Mouse (Mus musculus): ENCODE data around the gene Copa. TPM values are rescaled to one million over a fixed set of nuclear protein-coding genes. Genes with fewer than 3 reads are reported as not detected.

Gene Copa
- total and polyA plus RNA-seq, 3 experiments: 81.2 to 118 (median 92.3) TPM

DNA sequence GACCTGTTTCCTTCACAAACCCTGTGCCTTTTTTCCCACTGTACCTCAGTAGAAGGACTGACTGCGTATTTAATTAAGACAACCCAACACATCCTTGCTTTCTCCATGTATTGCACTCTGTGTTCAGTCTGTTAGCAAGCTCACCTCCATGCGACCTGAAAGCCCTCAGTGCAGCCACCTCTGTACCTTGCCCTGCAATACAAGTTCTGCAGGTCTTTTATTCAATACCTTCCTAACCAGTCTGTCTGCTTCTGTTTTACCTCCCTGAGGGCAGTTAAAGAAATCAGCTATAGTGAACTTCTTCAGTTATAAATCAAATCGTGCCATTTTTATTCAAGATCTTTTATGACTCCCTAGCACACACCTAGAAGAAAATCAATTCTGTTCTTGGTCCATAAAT, 59.2 kb downstream of the Copa start:
- Histone ChIP-seq H3K27me3 (ENCODE audit: control insufficient read depth in 1 of 2, insufficient read depth in 2 of 2, low read length in 2 of 2) (no peaks in the 10 kb centered on the region), H3K4me3 (ENCODE audit: control insufficient read depth in 1 of 2, insufficient read depth in 1 of 2, low read depth in 2 of 2, low read length in 2 of 2) (no peak overlapping the region), H3K36me3 (ENCODE audit: control insufficient read depth in 1 of 2, insufficient read depth in 2 of 2, low read length in 2 of 2) (peaks cover 0 to 2% of the 10 kb centered on the region in 2 experiments; a peak in 1 of 4 replicates), H3K4me1 (ENCODE audit: control insufficient read depth in 1 of 2, insufficient read depth in 2 of 2, low read length in 2 of 2) (no peaks in the 10 kb centered on the region), H3K9ac (ENCODE audit: control insufficient read depth, low read depth, low read length, poor library complexity, severe bottlenecking) (no peak overlapping the region), H3K79me2 (ENCODE audit: control insufficient read depth, insufficient read depth, low read length, poor library complexity) (no peaks in the 10 kb centered on the region), H3K9me3 (replicated peaks; ENCODE audit: insufficient read depth, low read length) (no peaks in the 10 kb centered on the region), H3K27ac (ENCODE audit: control insufficient read depth, low read depth, low read length) (no peak overlapping the region)
- TF ChIP-seq ELF1 (IDR thresholded peaks at IDR 0.05; ENCODE audit: low read depth, low read length) (no peak), USF2 (IDR thresholded peaks at IDR 0.05; ENCODE audit: borderline replicate concordance in 1 of 2, insufficient read depth in 1 of 2, low read depth in 1 of 2, low read length in 2 of 2) (no peak), HCFC1 (IDR thresholded peaks at IDR 0.05; ENCODE audit: low read depth, low read length) (no peak), TAL1 (IDR thresholded peaks at IDR 0.05; ENCODE audit: low read length) (no peak), CHD2 (IDR thresholded peaks at IDR 0.05; ENCODE audit: low read length) (no peak), MXI1 (IDR thresholded peaks at IDR 0.05; ENCODE audit: low read depth, low read length) (no peak), ZMIZ1 (IDR thresholded peaks at IDR 0.05; ENCODE audit: low read depth, low read length) (no peak), ZC3H11A (IDR thresholded peaks at IDR 0.05; ENCODE audit: low read depth, low read length) (no peak), POLR2AphosphoS2 (IDR thresholded peaks at IDR 0.05; ENCODE audit: low read length) (no peak), JUND (IDR thresholded peaks at IDR 0.05; ENCODE audit: low read depth, low read length) (no peak), SIN3A (IDR thresholded peaks at IDR 0.05; ENCODE audit: low read length) (no peak), TCF12 (IDR thresholded peaks at IDR 0.05; ENCODE audit: low read depth, low read length) (no peak), MYC (IDR thresholded peaks at IDR 0.05; ENCODE audit: low read depth, low read length) (no peak), EP300 (IDR thresholded peaks at IDR 0.05; ENCODE audit: low read depth in 1 of 2, low read length in 2 of 2) (no peak), GATA1 (IDR thresholded peaks at IDR 0.05; ENCODE audit: low read depth, low read length) (no peak), MAZ (IDR thresholded peaks at IDR 0.05; ENCODE audit: low read depth, low read length) (no peak), NRF1 (IDR thresholded peaks at IDR 0.05; ENCODE audit: insufficient read depth, low read depth, low read length, poor library complexity, severe bottlenecking) (no peak), POLR2A (IDR thresholded peaks at IDR 0.05; ENCODE audit: control insufficient read depth in 1 of 2, insufficient read depth in 1 of 2, low read depth in 1 of 2, low read length in 2 of 2, poor library complexity in 1 of 2) (no peak)
- no peak for DNase-seq (ENCODE audit: low read depth, low spot score)

DNA sequence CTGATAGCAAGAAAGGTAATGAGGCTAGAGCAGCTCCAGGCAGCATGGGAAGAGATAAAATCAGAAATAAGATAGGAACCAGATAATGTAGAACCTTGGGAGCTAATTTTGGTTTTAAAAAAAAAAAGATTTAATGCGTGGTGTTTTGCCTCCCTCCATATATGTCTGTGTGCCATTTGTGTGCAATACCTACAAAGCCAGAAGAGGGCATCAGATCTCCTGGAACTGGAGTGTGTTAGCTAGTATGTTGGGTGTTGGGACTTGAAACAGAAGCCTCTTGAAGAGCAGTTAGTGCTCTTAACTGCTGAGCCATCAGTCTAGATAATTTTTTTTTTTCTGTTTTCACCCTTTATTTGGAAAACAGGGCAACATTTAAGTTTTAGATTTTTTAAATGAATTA, 61.2 kb downstream of the Copa start:
- TF ChIP-seq MXI1 (IDR thresholded peaks at IDR 0.05; ENCODE audit: low read depth, low read length) (no peak), ZC3H11A (IDR thresholded peaks at IDR 0.05; ENCODE audit: low read depth, low read length) (peak; percentile 82), MAX (IDR thresholded peaks at IDR 0.05; ENCODE audit: low read length) (no peak), NRF1 (IDR thresholded peaks at IDR 0.05; ENCODE audit: insufficient read depth, low read depth, low read length, poor library complexity, severe bottlenecking) (no peak), ZNF384 (IDR thresholded peaks at IDR 0.05; ENCODE audit: low read depth, low read length) (peak; percentile 70), MYC (IDR thresholded peaks at IDR 0.05; ENCODE audit: low read depth, low read length) (no peak), SMC3 (IDR thresholded peaks at IDR 0.05; ENCODE audit: low read depth, low read length) (peak; percentile 79), RCOR1 (IDR thresholded peaks at IDR 0.05; ENCODE audit: low read depth, low read length) (no peak), MYB (IDR thresholded peaks at IDR 0.05; ENCODE audit: low read depth, low read length) (no peak), RAD21 (IDR thresholded peaks at IDR 0.05; ENCODE audit: low read depth, low read length) (peak; percentile 72), GABPA (IDR thresholded peaks at IDR 0.05; ENCODE audit: low read depth, low read length) (no peak), E2F4 (IDR thresholded peaks at IDR 0.05; ENCODE audit: borderline replicate concordance, low read depth, low read length) (no peak), CTCF (IDR thresholded peaks at IDR 0.05 in 2 of 3, conservative IDR thresholded peaks at IDR 0.05 in 1 of 3; ENCODE audit: control insufficient read depth in 1 of 3, insufficient read depth in 1 of 3, low read depth in 2 of 3, low read length in 3 of 3, poor library complexity in 1 of 3, severe bottlenecking in 1 of 3) (peak; percentile 52 to 77 (median 56)), SIN3A (IDR thresholded peaks at IDR 0.05; ENCODE audit: low read length) (no peak)
- peak; percentile 86 for DNase-seq (ENCODE audit: low read depth, low spot score)
- peaks cover 0 to 6% of the 10 kb centered on the region in 2 experiments; a peak in 2 of 4 replicates for H3K36me3 ChIP-seq (ENCODE audit: control insufficient read depth in 1 of 2, insufficient read depth in 2 of 2, low read length in 2 of 2)

More for the DNA sequence above, 61.2 kb downstream of the Copa start:
- Histone ChIP-seq H3K9ac (ENCODE audit: control insufficient read depth, low read depth, low read length, poor library complexity, severe bottlenecking) (no peak overlapping the region), H3K79me2 (ENCODE audit: control insufficient read depth, insufficient read depth, low read length, poor library complexity) (peaks cover 6% of the 10 kb centered on the region), H3K27ac (ENCODE audit: control insufficient read depth, low read depth, low read length) (no peak overlapping the region), H3K27me3 (ENCODE audit: control insufficient read depth in 1 of 2, insufficient read depth in 2 of 2, low read length in 2 of 2) (no peaks in the 10 kb centered on the region), H3K4me1 (ENCODE audit: control insufficient read depth in 1 of 2, insufficient read depth in 2 of 2, low read length in 2 of 2) (peaks cover 0 to 6% of the 10 kb centered on the region in 2 experiments; a peak in 2 of 4 replicates), H3K9me3 (replicated peaks; ENCODE audit: insufficient read depth, low read length) (no peaks in the 10 kb centered on the region), H3K4me3 (ENCODE audit: control insufficient read depth in 1 of 2, insufficient read depth in 1 of 2, low read depth in 2 of 2, low read length in 2 of 2) (no peak overlapping the region)
